Mouse (Mus musculus) thymus, adult 18-20 months (tissue): ENCODE results near the gene Hspa12a.

Experiments used
- DNase-seq, 2 experiments: peaks; one replicate each; pipeline ENCODE4 v3.0.0; 2022; ENCODE audit warnings: mixed read lengths in 2 of 2

Gene Hspa12a

DNA sequence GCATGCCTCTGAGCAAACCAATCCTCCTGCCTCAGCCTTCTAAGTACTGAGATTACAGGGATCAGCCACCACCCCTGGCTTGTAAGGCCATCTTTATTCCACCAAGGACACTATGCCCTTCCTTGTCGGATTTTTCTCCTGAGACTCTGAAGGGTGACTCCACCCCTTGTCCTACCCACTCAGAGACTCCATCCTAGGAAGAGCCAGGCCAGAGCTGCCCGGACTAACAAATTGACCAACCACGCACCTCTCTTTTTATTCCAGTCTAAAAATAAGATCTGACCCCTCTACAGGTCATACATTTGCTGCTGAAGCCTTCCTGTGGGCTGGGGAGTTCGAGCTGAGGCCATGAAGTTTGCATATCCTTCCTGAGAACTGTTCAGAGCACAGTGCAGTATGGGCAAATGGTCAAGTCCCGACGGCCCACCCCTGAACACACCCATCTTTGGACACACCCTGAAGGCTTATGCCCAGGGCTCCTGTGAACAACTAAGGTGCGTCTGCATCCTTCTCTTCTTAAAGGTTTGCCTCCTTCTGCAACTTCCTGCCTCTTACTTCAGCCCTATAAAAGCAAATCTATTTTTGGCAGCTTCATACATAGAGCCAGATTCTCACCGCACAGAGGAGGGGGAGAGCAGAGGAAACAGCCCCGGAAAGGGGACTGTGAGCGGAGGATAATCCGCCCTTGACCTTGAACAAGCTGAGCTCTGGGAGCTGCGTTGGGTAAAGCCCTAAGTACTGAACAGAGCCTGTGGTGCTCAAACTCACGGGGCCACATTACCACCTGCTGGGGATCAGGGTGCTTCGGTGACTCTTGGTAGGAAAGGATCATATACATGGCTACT, 124.7 kb downstream of the Hspa12a start:
- no peak for DNase-seq

- DNase-seq: no peak
These were observed 126.1 kb downstream of the Hspa12a start for GRCm38 (mm10) chr19:58817398-58817797.

DNA sequence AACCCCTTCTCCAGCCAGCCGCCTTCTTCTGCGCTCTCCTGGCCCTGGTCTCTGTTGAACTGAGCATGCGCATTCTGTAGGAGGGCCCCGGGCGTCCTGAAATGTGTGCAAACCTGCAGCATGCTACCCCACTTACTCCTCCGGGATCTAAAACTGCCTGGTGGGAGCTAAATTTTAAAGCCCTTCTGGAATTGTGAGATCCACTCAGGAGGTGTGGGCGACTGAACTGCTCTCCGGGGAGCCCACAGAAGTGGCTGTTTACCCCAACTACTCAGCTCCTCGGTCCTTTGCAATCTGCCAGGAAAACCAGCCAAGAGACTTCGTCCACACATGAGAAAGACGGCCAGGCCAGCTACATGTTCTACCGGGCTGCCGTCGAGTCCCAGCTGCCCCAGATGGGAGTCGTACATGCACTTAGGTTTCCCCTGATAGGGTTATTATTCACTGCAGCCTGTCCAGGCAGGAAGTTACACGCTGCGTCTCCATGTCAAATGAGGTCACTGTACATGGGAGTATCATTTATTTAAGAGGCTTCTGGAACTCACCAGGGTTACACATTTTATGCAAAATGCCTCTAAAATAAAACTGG, 126.9 kb downstream of the Hspa12a start:
- DNase-seq: no peak

DNA sequence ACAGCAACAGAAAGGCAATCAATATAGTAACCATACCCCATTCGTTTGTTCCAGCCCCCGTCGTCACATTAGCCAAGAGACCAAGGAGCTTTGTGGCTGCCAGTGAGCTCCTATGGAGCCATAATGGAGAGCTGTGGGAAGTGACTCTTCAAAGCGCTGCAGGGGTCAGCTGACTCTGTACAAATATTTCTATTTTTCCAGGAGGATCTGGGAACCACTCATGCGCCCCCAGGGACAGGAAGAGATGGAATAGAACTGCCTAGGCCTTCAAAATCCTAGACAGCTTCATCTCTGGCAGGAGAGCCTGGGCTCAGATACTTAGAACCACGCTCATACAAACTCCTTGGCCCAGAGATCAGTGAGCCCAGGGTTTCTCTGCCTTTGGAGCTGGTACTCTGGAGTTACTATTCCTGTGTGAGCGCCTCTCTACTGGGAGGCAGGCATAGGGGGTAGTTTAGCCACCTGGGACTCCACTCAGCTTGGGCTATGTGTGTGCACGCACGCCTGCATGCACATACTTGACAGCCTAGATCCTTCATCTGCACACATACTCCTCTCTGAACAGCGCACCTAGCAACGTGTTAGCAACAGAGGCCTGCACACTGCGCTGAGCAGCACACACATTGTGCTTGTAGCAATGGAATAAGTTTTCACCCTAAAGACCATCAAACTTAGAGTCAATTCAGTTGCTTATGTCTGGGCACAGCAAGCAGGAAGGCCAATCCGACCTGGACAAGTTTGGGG, 128.1 kb downstream of the Hspa12a start:
- no peak for DNase-seq

GRCm38 (mm10) chr19:58810536-58810935, 132.9 kb downstream of the Hspa12a start:
- DNase-seq: no peak

- no peak for DNase-seq
These were observed 134.6 kb downstream of the Hspa12a start for GRCm38 (mm10) chr19:58808864-58809263.

GRCm38 (mm10) chr19:58806364-58806763, 137.1 kb downstream of the Hspa12a start:
- no peak for DNase-seq

DNA sequence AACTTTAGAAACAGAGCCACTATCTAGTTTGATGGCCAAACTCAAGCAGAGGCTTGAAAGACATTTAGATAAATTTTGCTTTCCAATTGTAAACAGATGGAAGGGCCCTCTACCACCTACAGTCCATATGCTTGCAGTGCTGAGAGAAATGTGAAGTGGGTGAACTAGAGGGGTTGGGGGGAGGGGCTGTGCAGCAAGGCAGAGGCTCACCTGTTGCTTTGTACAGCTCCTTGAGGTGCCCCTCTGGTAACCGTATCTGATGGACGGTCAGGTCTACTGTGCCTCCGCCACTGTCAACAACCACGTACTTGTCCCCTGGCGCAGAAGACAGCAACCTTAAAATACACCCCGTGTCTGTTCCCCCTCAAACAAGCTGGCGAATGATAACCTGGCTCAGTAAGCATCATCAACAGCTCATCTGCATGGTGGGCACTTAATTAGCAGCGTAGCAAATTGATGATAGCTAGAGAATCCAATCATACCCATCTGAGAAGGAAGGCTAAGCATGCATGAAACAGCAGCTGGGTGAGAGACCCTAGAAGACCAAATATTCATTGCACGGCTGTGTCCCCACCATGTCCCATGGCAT, 138.2 kb downstream of the Hspa12a start:
- DNase-seq: no peak

DNA sequence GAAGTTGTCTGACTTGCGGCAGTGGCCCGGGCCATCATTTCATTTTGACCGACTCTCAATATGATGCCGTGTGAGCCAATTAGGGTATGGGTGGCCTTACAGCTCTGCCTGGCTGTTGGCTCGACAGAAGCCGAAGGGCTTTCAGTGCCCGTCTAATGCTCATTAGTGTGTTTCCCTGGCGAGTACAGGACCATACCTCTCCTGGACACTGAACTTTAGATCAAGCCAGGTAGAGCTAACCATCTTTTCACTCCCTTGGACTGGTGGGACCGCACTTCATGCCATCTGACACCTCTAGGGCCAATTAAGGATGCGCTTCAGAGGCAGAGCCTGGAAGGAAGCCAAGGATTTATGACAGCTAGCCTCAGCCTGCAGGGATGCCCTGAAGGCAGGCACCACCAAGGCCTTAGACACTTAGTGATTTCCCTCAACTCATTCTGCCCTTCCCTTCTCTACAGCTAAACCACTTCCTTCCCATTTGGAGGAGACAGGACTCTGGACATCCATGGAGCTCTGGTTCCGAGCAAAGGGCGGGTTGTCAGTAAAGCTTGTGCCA, 148.3 kb downstream of the Hspa12a start:
- no peak for DNase-seq

GRCm38 (mm10) chr19:58794284-58794683, 149.2 kb downstream of the Hspa12a start, which contains the start of gene 1700019N19Rik:
Gene 1700019N19Rik (minus strand): TSS chr19:58794461.
- no peak for DNase-seq

GRCm38 (mm10) chr19:58789194-58789593, 154.3 kb downstream of the Hspa12a start:
- no peak for DNase-seq

DNA sequence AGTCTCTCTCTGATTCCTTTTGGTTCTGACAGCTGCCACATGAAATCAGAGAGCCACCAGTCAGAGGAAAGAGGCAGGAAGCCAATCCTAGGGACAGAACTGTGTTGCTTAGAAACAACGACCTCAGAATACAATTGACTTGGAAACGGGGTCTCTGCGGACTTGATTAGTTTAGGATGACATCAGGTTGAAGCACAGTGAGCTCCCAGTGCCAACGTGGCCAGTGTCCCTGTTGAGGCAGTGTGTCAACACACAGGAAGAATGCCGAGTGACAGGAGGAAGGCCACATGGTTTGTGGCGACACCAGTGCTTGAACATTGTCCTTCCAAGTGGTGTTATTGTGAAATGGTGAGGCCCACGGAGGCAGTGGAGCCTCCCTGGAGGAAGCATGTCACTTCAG, 159.5 kb downstream of the Hspa12a start:
- no peak for DNase-seq

- DNase-seq: no peak
These were observed 161.9 kb downstream of the Hspa12a start for GRCm38 (mm10) chr19:58781566-58781965.

DNA sequence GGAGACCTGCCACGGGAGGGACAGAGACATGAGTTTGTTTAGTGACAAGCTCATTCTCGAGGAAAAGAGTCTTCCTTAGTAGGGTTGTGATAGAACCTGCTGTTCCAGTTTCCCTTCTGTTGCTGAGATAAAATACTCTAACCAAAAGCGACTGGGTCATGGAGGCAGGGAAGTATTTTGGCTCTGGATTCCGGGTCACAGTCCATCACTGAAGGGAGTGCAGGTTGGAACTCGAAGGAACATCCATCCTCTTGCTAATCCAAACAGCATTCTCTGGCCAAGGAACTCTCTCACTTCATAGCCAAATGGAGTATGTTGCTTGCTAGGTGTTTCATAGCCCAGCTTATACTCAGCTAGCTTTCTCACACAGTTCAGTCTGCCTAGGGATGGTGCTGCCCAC, 167.0 kb downstream of the Hspa12a start:
- no peak for DNase-seq

GRCm38 (mm10) chr19:58767329-58767728, 176.1 kb downstream of the Hspa12a start:
- no peak for DNase-seq

DNA sequence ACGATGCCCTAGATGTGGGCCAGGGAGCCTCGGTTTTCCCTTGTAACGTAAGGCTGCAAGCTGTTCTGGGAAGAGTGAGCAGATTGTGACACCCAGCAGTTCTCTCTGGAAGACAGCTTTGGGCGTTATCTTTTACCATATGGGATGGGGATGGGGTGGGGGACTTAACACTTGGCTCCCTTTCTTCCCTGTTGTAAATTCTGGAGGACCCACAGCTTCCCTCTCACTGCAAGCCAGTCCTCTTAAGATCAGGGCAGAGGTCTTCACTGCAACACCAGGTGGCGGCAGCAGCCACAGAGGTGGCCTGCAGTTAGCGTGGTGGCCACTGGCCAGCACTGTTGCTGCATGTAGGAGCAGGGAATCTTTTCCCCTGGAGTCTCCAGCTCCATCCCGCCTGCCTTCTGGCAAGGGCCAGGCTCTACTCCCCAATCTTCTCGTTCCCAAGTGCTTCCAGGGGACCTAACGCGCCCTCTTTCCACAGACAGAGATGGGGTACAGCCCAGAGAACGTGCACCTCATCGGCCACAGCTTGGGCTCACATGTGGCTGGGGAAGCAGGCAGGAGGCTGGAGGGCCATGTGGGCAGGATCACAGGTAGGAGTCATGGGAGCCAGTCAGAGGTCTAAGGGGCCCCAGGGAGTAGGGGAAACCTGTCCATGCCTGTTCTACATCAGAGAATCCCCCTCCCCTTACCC, 180.5 kb downstream of the Hspa12a start:
- no peak for DNase-seq

DNA sequence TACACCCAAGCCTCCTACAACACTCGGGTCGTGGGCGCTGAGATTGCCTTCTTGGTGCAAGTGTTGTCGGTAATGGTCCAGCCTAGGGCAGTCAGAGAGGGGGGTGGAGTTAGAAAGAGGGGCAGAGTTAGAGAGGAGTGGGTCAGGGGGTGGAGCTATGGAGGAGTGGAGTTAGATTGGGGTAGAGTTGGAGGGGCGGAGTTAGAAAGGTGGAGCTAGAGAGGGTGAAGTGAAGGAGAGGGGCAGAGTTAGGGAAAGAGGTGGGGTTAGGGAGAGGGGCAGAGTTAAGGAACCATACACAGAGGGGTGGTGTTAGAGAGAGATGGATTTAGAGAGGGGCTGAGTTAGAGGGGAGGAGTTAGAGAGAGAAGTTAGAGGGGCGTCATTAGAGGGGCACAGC, 181.1 kb downstream of the Hspa12a start:
- DNase-seq: no peak

- no peak for DNase-seq
These were observed 184.0 kb downstream of the Hspa12a start, which contains the start of gene Pnliprp2 for GRCm38 (mm10) chr19:58759423-58759822. Gene Pnliprp2 (plus strand): TSS chr19:58759719.

DNA sequence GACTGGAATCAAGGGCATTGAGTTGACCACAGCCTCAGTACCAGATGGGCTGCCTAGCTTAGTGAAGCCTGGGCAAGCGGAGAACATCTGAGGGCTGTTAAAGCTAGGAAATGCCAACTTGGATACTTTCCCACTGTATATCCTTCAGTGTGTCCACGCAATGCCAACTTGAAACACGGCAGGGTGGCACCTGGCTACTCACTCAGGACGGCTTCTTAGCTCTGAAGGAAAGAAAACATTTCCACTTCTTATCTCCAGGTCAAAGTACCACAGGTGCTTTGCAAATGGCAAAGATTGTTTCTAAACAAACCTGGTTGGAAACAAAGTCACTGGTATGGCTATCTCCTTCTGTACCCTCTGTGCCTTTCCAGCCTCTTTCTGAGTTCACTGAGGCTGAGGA, 184.6 kb downstream of the Hspa12a start:
- DNase-seq: no peak

DNA sequence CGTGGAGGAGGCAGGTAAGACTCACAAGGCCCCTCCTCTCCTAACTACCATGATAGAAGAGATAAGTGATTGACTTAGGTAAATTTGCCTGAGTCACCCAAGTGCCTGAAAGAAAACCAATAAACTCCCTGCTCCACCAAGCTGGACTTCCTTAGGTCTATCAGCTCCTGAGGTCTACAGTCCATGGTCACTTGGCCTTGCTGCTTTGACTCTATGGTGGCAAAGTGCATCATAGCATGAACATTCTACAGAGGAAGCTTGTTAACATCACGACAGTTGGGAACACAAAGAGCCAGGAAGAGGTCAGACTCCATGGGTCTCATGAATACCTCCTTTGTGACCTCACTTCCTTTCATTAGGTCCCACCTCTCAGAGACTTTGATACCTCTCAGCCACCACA, 191.9 kb downstream of the Hspa12a start:
- no peak for DNase-seq

DNA sequence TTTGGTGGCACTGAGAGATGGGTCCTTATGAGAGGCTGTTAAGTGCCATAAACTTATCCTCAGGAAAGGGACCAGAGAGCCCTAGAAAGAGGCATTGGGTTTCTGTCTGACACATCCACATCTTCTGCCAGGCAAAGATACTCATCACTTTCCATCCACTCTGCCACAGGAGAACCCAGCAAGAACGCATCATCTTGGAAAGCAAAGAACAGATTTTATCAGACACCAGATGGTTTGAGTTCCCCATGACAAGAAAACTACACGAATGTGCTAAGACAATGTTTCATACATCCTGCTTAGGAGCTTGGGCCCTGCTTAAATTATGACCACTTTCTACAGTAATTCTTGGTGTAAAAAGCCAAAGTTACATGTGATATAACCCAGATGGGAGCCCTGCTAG, 192.6 kb downstream of the Hspa12a start:
- DNase-seq: no peak

- DNase-seq: no peak
These were observed 195.9 kb downstream of the Hspa12a start for GRCm38 (mm10) chr19:58747498-58748000.
